Mouse (Mus musculus) intestine, postnatal 0 days (tissue): ENCODE results near the gene Card19. TPM values are rescaled to one million over a fixed set of nuclear protein-coding genes. Genes with fewer than 3 reads are reported as not detected.

Experiments
- ATAC-seq: fragments of 200-750 bp; cut with Nextera tagmentation; 2 replicates; pipeline ENCODE4 v1.8.0; 2017; ENCODE audit warnings: mild to moderate bottlenecking, moderate TSS enrichment, moderate library complexity
- H3K27ac ChIP-seq: fragments of 300-500 bp; sonication (generic); 2 replicates; pipeline ENCODE4 v1.5.1; 2014; ENCODE audit warnings: mild to moderate bottlenecking, low read depth, low read length, moderate library complexity
- H3K27me3 ChIP-seq: fragments of 300-500 bp; sonication (generic); replicated peaks from 2 replicates; pipeline ENCODE4 v1.6.1; 2014; ENCODE audit warnings: low read length, mixed read lengths; ENCODE audit not compliant: control insufficient read depth, insufficient read depth
- H3K36me3 ChIP-seq: fragments of 300-500 bp; sonication (generic); 2 replicates; pipeline ENCODE4 v1.6.1; 2014; ENCODE audit warnings: mild to moderate bottlenecking, moderate library complexity; ENCODE audit not compliant: control insufficient read depth, insufficient read depth
- H3K4me1 ChIP-seq: fragments of 300-500 bp; sonication (generic); replicated peaks from 2 replicates; pipeline ENCODE4 v1.6.1; 2014; ENCODE audit warnings: antibody characterized with exemption, low read length, mixed read lengths; ENCODE audit not compliant: control insufficient read depth, insufficient read depth
- H3K4me2 ChIP-seq: fragments of 300-500 bp; sonication (generic); replicated peaks from 2 replicates; pipeline ENCODE4 v1.6.1; 2014; ENCODE audit warnings: low read depth, mild to moderate bottlenecking, moderate library complexity
- H3K4me3 ChIP-seq: fragments of 300-500 bp; sonication (generic); 2 replicates; pipeline ENCODE4 v1.5.1; 2014; ENCODE audit warnings: low read depth, low read length
- H3K9ac ChIP-seq: fragments of 300-500 bp; sonication (generic); 2 replicates; pipeline ENCODE4 v1.6.1; 2014; ENCODE audit warnings: mild to moderate bottlenecking, low read depth, low read length
- H3K9me3 ChIP-seq: fragments of 300-500 bp; sonication (generic); 2 replicates; pipeline ENCODE4 v1.6.1; 2016; ENCODE audit warnings: mixed run types; ENCODE audit not compliant: control insufficient read depth
- CTCF ChIP-seq: sonication (generic); IDR thresholded peaks from 2 replicates; pipeline ENCODE4 v1.5.1; 2016; ENCODE audit warnings: low read depth, mild to moderate bottlenecking, control low read depth, antibody characterized with exemption, moderate library complexity
- WGBS: fragments of 180-500 bp; shearing (Covaris S2); extraction: QIAGEN DNeasy Blood & Tissue Kit; methylation state at CpG from one replicate; pipeline ENCODE4 v1.1.7; 2014; 5-methylcytosine and 5-hydroxymethylcytosine counted together
- polyA plus RNA-seq: library from polyadenylated mRNA; unstranded; fragments of >200 nt; fragmentation: Nextera tagmentation; extraction: Ambion mirVana; gene quantifications from 2 replicates; pipeline ENCODE4 v1.2.1, GENCODE M21; 2015

Gene Card19
- polyA plus RNA-seq, 1 experiment from 2014 or later: 117 TPM

GRCm38 (mm10) chr13:49206341-49206740, 9.5 kb downstream of the Card19 start:
- 91% methylated on average over 2 of the region's 2 CpGs for WGBS
- Histone ChIP-seq H3K4me3 (no peak overlapping the region), H3K4me2 (no peak overlapping the region), H3K27me3 (no peaks in the 10 kb centered on the region), H3K36me3 (peaks cover 52% of the 10 kb centered on the region), H3K9me3 (no peaks in the 10 kb centered on the region), H3K4me1 (no peaks in the 10 kb centered on the region), H3K9ac (no peak overlapping the region), H3K27ac (no peak overlapping the region)
- no peak for ATAC-seq
- TF ChIP-seq CTCF: no peak

DNA sequence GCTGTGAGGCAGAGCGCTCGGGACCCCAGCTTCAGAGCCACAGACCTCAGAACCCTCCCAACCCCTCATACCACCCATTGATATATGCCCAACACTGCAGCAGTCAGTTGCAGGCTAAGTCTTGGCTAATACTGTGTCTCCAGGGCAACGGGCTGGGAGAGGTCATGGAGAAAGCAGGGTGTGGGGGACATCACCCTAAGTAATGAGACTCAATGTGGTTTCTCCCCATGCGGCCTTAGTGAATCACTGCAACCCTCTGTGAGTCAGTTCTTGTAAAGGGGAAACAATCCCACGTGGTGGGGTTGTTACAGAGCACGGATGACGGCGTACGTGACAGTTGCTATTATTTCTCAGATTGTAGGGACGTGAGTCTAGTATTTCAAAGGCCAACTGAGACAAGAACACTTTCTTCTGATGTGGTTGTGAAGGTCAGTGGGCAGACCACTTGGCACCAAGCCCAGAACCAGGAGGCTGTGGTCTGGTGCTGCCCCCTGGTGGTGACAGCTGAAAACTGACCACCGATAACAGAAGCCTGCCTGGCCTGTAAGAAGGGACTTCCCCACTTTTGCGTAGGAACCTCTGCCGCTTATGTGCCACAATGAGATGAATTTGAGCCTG, 10.3 kb downstream of the Card19 start:
- 33% methylated on average over 13 of the region's 13 CpGs for WGBS
- H3K4me2 ChIP-seq: no peak overlapping the region

GRCm38 (mm10) chr13:49202556-49202955, 13.3 kb downstream of the Card19 start:
- TF ChIP-seq CTCF: no peak
- no peaks in the 10 kb centered on the region for H3K4me1 ChIP-seq

More for the DNA sequence above, 10.3 kb downstream of the Card19 start:
- Histone ChIP-seq H3K36me3 (peaks cover 52% of the 10 kb centered on the region), H3K9ac (no peak overlapping the region), H3K27me3 (no peaks in the 10 kb centered on the region), H3K27ac (no peak overlapping the region), H3K4me1 (no peaks in the 10 kb centered on the region), H3K4me3 (no peak overlapping the region), H3K9me3 (no peaks in the 10 kb centered on the region)
- peak; percentile 96 for TF ChIP-seq CTCF
- ATAC-seq: peak; percentile 68

DNA sequence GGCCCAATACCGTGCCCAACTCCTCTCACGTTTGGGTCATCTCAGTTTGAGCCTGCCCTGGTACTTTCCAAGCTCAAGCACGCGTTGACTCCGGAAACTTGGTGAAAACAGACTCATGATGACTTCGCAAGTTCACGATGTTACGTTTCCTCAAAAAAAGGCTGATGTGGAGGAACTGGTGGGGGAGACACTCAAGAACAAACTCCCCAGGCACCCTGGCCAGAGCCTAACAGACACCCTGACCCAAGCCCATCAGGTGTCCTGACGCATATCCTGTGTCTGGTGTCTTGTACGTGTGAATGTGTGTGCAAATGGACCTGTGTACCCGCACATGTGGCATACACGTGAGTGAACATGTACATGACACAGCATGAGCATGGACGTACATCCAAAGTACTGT, 15.1 kb downstream of the Card19 start:
- 79% methylated on average over 13 of the region's 13 CpGs for WGBS

More at GRCm38 (mm10) chr13:49202556-49202955, 13.3 kb downstream of the Card19 start:
- ATAC-seq: no peak
- Histone ChIP-seq H3K27ac (no peak overlapping the region), H3K9ac (no peak overlapping the region), H3K4me3 (no peak overlapping the region), H3K4me2 (no peak overlapping the region), H3K27me3 (no peaks in the 10 kb centered on the region), H3K36me3 (peaks cover 47% of the 10 kb centered on the region), H3K9me3 (no peaks in the 10 kb centered on the region)
- WGBS: 92% methylated on average over 7 of the region's 7 CpGs

DNA sequence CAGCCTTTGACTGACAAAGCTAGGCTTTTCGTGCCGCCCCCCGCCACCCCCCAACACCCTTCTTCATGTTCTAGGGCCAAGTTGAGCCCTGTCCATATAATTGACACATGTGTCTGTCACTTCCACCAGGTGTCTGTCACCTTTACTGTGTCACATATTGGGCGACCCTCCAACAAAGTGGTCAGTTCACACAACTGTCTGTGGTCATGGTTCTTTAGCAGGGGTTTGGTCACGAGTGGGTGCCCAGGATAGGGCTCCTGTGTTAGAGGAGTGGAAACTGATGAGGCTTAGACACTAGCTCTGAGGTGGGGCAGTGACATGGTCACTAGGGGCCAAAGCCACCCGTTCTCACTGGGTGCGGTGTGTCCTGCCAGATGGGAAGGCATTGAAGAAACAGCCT, 15.9 kb downstream of the Card19 start:
- no peak for TF ChIP-seq CTCF
- no peak for ATAC-seq
- H3K4me3 ChIP-seq: no peak overlapping the region
- H3K27me3 ChIP-seq: no peaks in the 10 kb centered on the region
- 91% methylated on average over 7 of the region's 7 CpGs for WGBS
- H3K4me1 ChIP-seq: no peaks in the 10 kb centered on the region
- no peak overlapping the region for H3K9ac ChIP-seq
- H3K27ac ChIP-seq: no peak overlapping the region
- no peaks in the 10 kb centered on the region for H3K9me3 ChIP-seq
- peaks cover 53% of the 10 kb centered on the region for H3K36me3 ChIP-seq
- H3K4me2 ChIP-seq: no peak overlapping the region

More for the DNA sequence above, 15.1 kb downstream of the Card19 start:
- H3K9me3 ChIP-seq: no peaks in the 10 kb centered on the region
- no peaks in the 10 kb centered on the region for H3K4me1 ChIP-seq
- H3K9ac ChIP-seq: no peak overlapping the region
- no peak for TF ChIP-seq CTCF
- H3K27ac ChIP-seq: no peak overlapping the region
- H3K36me3 ChIP-seq: peaks cover 49% of the 10 kb centered on the region
- H3K4me3 ChIP-seq: no peak overlapping the region
- no peaks in the 10 kb centered on the region for H3K27me3 ChIP-seq
- no peak overlapping the region for H3K4me2 ChIP-seq
- no peak for ATAC-seq

- Histone ChIP-seq H3K9ac (no peak overlapping the region), H3K27me3 (no peaks in the 10 kb centered on the region), H3K27ac (no peak overlapping the region), H3K4me2 (no peak overlapping the region), H3K4me3 (no peak overlapping the region), H3K4me1 (no peaks in the 10 kb centered on the region), H3K9me3 (no peaks in the 10 kb centered on the region), H3K36me3 (peaks cover 46% of the 10 kb centered on the region)
- WGBS: 94% methylated on average over 9 of the region's 9 CpGs
- no peak for ATAC-seq
- no peak for TF ChIP-seq CTCF
Observed at GRCm38 (mm10) chr13:49198734-49199133, 17.1 kb downstream of the Card19 start.
